Mouse (Mus musculus): Measurements from ENCODE around the gene Ropn1l. TPM values are rescaled to one million over a fixed set of nuclear protein-coding genes. Genes with fewer than 3 reads are reported as not detected.

Gene Ropn1l
- total RNA-seq, 2 experiments from 2014 or later: 1.1 to 1.7 TPM

Other genes starting within 250 kb of the Ropn1l start
- gene Dap, start 229.4 kb downstream of the Ropn1l start, total RNA-seq (2021): 1 to 10 TPM; 9.1 to 9.6 TPM
- 10 to 100 TPM; 24.2 to 30.9 TPM for gene Ankrd33b, start 86.0 kb downstream of the Ropn1l start, total RNA-seq (2021)
- 100 to 1,000 TPM; 222 to 225 TPM for gene March6, start 77.3 kb upstream of the Ropn1l start, total RNA-seq (2021)
- 10 to 100 TPM; 14.2 to 16.2 TPM for gene Cmbl, start 111.7 kb upstream of the Ropn1l start, total RNA-seq (2021)
- 100 to 1,000 TPM; 185 to 191 TPM for gene Cct5, start 148.1 kb upstream of the Ropn1l start, total RNA-seq (2021)
- gene Fam173b, start 148.1 kb upstream of the Ropn1l start, total RNA-seq (2021): 10 to 100 TPM; 10.1 to 11.6 TPM

Data from left cerebral cortex, postnatal 14 days (tissue).